Mouse (Mus musculus): ENCODE data around the gene Olfr594.
"Not testable (repeated sequence)": the region's sequence is repeated elsewhere in the genome, so short reads cannot be mapped to it uniquely, and the experiment has no call there.

Gene Olfr594

GRCm38 (mm10) chr7:103216696-103217095, at the start of gene Olfr594:
TSS of gene Olfr594 (plus strand) at chr7:103216996.
- DNase-seq (ENCODE audit: low read depth): no peak

GRCm38 (mm10) chr7:103169697-103170096, 47.1 kb upstream of the Olfr594 start:
- no peak for DNase-seq (ENCODE audit: low read depth)

GRCm38 (mm10) chr7:103178240-103178639, 38.6 kb upstream of the Olfr594 start, which contains the start of gene Olfr591:
TSS of gene Olfr591 (minus strand) at chr7:103178340.
- DNase-seq (ENCODE audit: low read depth): no peak

- DNase-seq (ENCODE audit: low read depth): not testable (repeated sequence)
Measured at GRCm38 (mm10) chr7:103184503-103184902, 32.3 kb upstream of the Olfr594 start, which contains the start of gene Olfr592. TSS of gene Olfr592 (plus strand) at chr7:103184803.

DNA sequence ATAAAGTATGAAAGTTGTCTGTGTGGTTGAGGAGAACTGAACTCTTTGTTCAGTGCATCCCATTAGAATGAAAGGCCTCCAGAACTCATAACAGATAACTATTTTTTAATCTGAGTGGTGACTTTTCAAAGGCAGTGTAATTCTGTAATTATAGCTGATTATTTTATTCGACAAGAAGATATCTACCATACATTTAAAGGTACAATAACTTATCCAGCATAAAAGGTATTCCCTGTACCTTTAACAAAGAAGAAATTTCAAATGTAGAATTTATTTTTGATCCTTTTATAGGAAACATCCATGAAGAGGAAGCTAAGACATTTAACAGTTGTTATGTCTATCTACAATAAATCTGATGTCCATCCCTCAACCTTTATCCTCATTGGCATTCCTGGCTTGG, 5.2 kb upstream of the Olfr594 start, which contains the start of gene Olfr593:
Olfr593 (plus strand) TSS at position 301 of the 400 bp plus-strand sequence.
- no peak for DNase-seq (ENCODE audit: low read depth)

GRCm38 (mm10) chr7:103212050-103212449, 4.7 kb upstream of the Olfr594 start:
- DNase-seq (ENCODE audit: low read depth): not testable (repeated sequence)

GRCm38 (mm10) chr7:103252405-103252804, 35.6 kb downstream of the Olfr594 start, which contains the start of gene Usp17ld:
TSS of gene Usp17ld (minus strand) at chr7:103252505.
- DNase-seq (ENCODE audit: low read depth): not testable (repeated sequence)

All from c-Kit-positive CD71-negative TER-119-negative erythroid progenitor cells, embryonic 14.5 days (primary cell).